Comparison of ENCODE assay signal across 39 mouse cellular contexts in the genomic region with DNA sequence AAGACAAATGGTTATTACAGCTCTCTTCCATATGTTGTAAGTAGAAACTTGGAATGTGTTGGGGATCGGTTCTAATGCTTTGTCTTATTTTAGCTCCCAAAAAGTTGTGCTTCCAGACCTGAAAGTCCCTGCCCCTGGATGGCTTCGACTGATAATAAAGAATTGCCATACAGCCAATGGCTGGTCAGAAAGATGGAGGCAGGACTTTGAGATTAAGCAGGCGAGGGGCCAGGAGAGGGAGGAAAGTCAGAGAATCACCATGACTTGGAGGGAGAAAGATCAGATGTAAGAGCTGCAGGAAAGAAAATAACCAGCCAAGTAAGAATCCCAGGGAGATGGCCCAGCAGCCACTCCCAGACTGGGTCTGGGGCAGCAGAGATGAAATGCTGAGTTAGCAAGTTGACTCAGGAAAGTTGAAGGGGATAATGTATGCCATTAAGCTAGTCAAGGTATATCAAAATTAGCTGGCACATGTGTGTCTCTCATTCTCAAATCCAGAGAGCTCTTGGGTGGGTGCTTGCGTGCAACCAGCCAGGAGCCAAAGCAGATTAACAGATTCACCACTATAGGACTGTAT. TPM values are rescaled to one million over a fixed set of nuclear protein-coding genes. Genes with fewer than 3 reads are reported as not detected.
DNase-seq lines count a peak whose midpoint lies in the region; ATAC-seq and TF ChIP-seq lines count a peak whose summit lies in the region.
"Had no signal": no experiment of that assay in that cellular context is flagged by ENCODE, and none has a peak within 500 bp of the region (broad histone marks: within the 10 kb centered on the region; RNA-seq: fewer than 3 reads in every experiment).

No protein-coding gene starts in this region.

- H3K9me3 ChIP-seq in liver, embryonic 12.5 days (replicated peaks): no peaks in the 10 kb centered on the region
- H3K9me3 ChIP-seq in liver, postnatal 0 days (ENCODE audit: low read length): no peaks in the 10 kb centered on the region
- H3K9me3 ChIP-seq: heart, embryonic 12.5 days; hindbrain, embryonic 15.5 days; midbrain, embryonic 12.5 days had no signal

- peak; percentile 65 for TF ChIP-seq EP300 in liver, postnatal 0 days (IDR thresholded peaks at IDR 0.05; ENCODE audit: low read depth)

- peaks cover 5% of the 10 kb centered on the region; the same call in 1 of the 2 replicates for H3K27me3 ChIP-seq in liver, embryonic 12.5 days (replicated peaks)
- no peaks in the 10 kb centered on the region for H3K27me3 ChIP-seq in liver, postnatal 0 days (ENCODE audit: insufficient read depth, low read length)
- H3K27me3 ChIP-seq: heart, embryonic 12.5 days; hindbrain, embryonic 15.5 days; midbrain, embryonic 12.5 days; Patski had no signal

- no peak for TF ChIP-seq CTCF in liver, postnatal 0 days (IDR thresholded peaks at IDR 0.05; ENCODE audit: low read depth)

- peaks cover 60% of the 10 kb centered on the region for H3K4me1 ChIP-seq in liver, embryonic 12.5 days
- H3K4me1 ChIP-seq in liver, postnatal 0 days (ENCODE audit: insufficient read depth): peaks cover 31% of the 10 kb centered on the region
- H3K4me1 ChIP-seq: hindbrain, embryonic 15.5 days; midbrain, embryonic 12.5 days had no signal

- H3K4me3 ChIP-seq in liver, embryonic 12.5 days: peak overlapping the region; percentile 48
- H3K4me3 ChIP-seq in liver, postnatal 0 days (ENCODE audit: low read depth, low read length): peak overlapping the region; percentile 27; the same call in 1 of the 2 replicates
- H3K4me3 ChIP-seq: heart, adult 2 months; heart, embryonic 12.5 days; hindbrain, embryonic 15.5 days; megakaryocyte, embryonic 14.5 days; midbrain, embryonic 12.5 days had no signal

- H3K4me2 ChIP-seq in liver, embryonic 12.5 days: peak overlapping the region; percentile 70
- H3K4me2 ChIP-seq in liver, postnatal 0 days (ENCODE audit: low read depth, low read length): peak overlapping the region; percentile 57
- H3K4me2 ChIP-seq: heart, embryonic 12.5 days; hindbrain, embryonic 15.5 days; midbrain, embryonic 12.5 days had no signal

- H3K27ac ChIP-seq in liver, embryonic 12.5 days: peak overlapping the region; percentile 98
- peak overlapping the region; percentile 59 for H3K27ac ChIP-seq in liver, postnatal 0 days (ENCODE audit: low read depth)
- H3K27ac ChIP-seq: heart, adult 2 months; hindbrain, embryonic 15.5 days; midbrain, embryonic 12.5 days had no signal

- DNase-seq in heart, adult 11 months: peak; percentile 76
- no peak for DNase-seq in heart, postnatal 25 days (ENCODE audit: low spot score)
- DNase-seq in liver, postnatal 0 days: no peak
- no peak for DNase-seq in layer of hippocampus, adult 18-20 months (ENCODE audit: low spot score in 2 of 2)
- DNase-seq in retina, postnatal 1 day: no peak
- DNase-seq: adrenal gland, postnatal 10 days; cerebellum, adult 18-20 months; cerebellum, postnatal 14 days; gastrocnemius, postnatal 25 days; heart, adult 2 months; kidney, adult 2 months; kidney, postnatal 4 days; layer of hippocampus, postnatal 36 days; lung, postnatal 4 days; spleen, adult 18-20 months; thymus, adult 2 months; thymus, postnatal 36 days had no signal

- peak overlapping the region; percentile 58 for H3K9ac ChIP-seq in liver, embryonic 12.5 days
- H3K9ac ChIP-seq in liver, postnatal 0 days (replicated peaks): peak overlapping the region; percentile 44; the same call in 1 of the 2 replicates
- H3K9ac ChIP-seq: heart, embryonic 12.5 days; hindbrain, embryonic 15.5 days; midbrain, embryonic 12.5 days had no signal

- peak; percentile 47; the same call in 1 of the 2 replicates for ATAC-seq in erythroblast, adult 5-6 weeks (replicated peaks; ENCODE audit: low FRiP score, poor library complexity, severe bottlenecking)
- ATAC-seq in liver, embryonic 12.5 days: peak; percentile 91
- ATAC-seq in liver, postnatal 0 days: peak; percentile 67
- ATAC-seq in granulocyte monocyte progenitor cell, adult 5-6 weeks (replicated peaks; ENCODE audit: poor library complexity, severe bottlenecking): no peak
- ATAC-seq: forebrain, embryonic 14.5 days; inflammation-experienced regulatory T-cells, adult 6 months; lung, postnatal 0 days; Patski had no signal

- intact Hi-C loops in heart, postnatal 25 days (cut with DNase I): no loop called here

- 34% methylated on average over 4 of the region's 4 CpGs for WGBS in liver, embryonic 12.5 days (ENCODE audit: insufficient replicate concordance)
- WGBS in liver, postnatal 0 days (ENCODE audit: insufficient replicate concordance): 57% methylated on average over 4 of the region's 4 CpGs

- no peaks in the 10 kb centered on the region for H3K36me3 ChIP-seq in liver, embryonic 12.5 days
- H3K36me3 ChIP-seq in liver, postnatal 0 days (replicated peaks; ENCODE audit: insufficient read depth, low read length): no peaks in the 10 kb centered on the region
- H3K36me3 ChIP-seq: G1E; heart, embryonic 12.5 days; hindbrain, embryonic 15.5 days; midbrain, embryonic 12.5 days had no signal

RNA-seq across cellular contexts. Expression of gene Knstrn, which starts 11.2 kb away (rescaled TPM):
- total RNA-seq in heart, postnatal 25 days (2021): 1 to 10 TPM; 1.4 to 1.6 TPM
- total RNA-seq in erythroblast, adult 5-6 weeks (2015; ENCODE audit: low replicate concordance): 16.5 and 19.8 TPM in 2 replicates
- 51.9 and 67.3 TPM in 2 replicates for total RNA-seq in erythroblast, adult 5-6 weeks (2017; ENCODE audit: low replicate concordance)
- 92.8 and 95.2 TPM in 2 replicates for polyA plus RNA-seq in liver, embryonic 12.5 days (2016; fragmentation: Nextera tagmentation; extraction: Ambion mirVana)
- 28.8 and 31.4 TPM in 2 replicates for polyA plus RNA-seq in liver, postnatal 0 days (2015; fragmentation: Nextera tagmentation; extraction: Ambion mirVana)
- 57.9 and 61.3 TPM in 2 replicates for total RNA-seq in granulocyte monocyte progenitor cell, adult 5-6 weeks (2014; fragmentation: Nextera tagmentation)
- 190 and 228 TPM in 2 replicates for total RNA-seq in granulocyte monocyte progenitor cell, adult 5-6 weeks (2017)
- total RNA-seq in layer of hippocampus, adult 18-20 months (2021): 1 to 10 TPM; 1.1 TPM

RNA-seq across cellular contexts. Expression of gene Disp2, which starts 23.1 kb away (rescaled TPM):
- total RNA-seq in heart, postnatal 25 days (2021): under 1 TPM in 1 of 2 experiments, not detected in 1; 0.03 TPM
- total RNA-seq in erythroblast, adult 5-6 weeks (2015; ENCODE audit: low replicate concordance): not detected in 2 replicates
- total RNA-seq in erythroblast, adult 5-6 weeks (2017; ENCODE audit: low replicate concordance): 0.14 TPM in 1 of 2 replicates, not detected in the other
- 0.35 and 0.37 TPM in 2 replicates for polyA plus RNA-seq in liver, embryonic 12.5 days (2016; fragmentation: Nextera tagmentation; extraction: Ambion mirVana)
- polyA plus RNA-seq in liver, postnatal 0 days (2015; fragmentation: Nextera tagmentation; extraction: Ambion mirVana): 0.06 and 0.14 TPM in 2 replicates
- not detected in 2 replicates for total RNA-seq in granulocyte monocyte progenitor cell, adult 5-6 weeks (2014; fragmentation: Nextera tagmentation)
- not detected in 2 replicates for total RNA-seq in granulocyte monocyte progenitor cell, adult 5-6 weeks (2017)
- total RNA-seq in layer of hippocampus, adult 18-20 months (2021): 100 to 1,000 TPM; 261 to 266 TPM
- total RNA-seq: gastrocnemius, postnatal 25 days; hematopoietic stem cell, adult 5-6 weeks; monocyte, adult 5-6 weeks had no signal
- polyA plus RNA-seq: inflammation-experienced regulatory T-cells, adult 6 months had no signal

RNA-seq across cellular contexts. Expression of gene Phgr1, which starts 30.1 kb away (rescaled TPM):
- not detected for total RNA-seq in heart, postnatal 25 days (2021)
- not detected in 2 replicates for total RNA-seq in erythroblast, adult 5-6 weeks (2015; ENCODE audit: low replicate concordance)
- total RNA-seq in erythroblast, adult 5-6 weeks (2017; ENCODE audit: low replicate concordance): not detected in 2 replicates
- not detected in 2 replicates for polyA plus RNA-seq in liver, embryonic 12.5 days (2016; fragmentation: Nextera tagmentation; extraction: Ambion mirVana)
- polyA plus RNA-seq in liver, postnatal 0 days (2015; fragmentation: Nextera tagmentation; extraction: Ambion mirVana): not detected in 2 replicates
- not detected in 2 replicates for total RNA-seq in granulocyte monocyte progenitor cell, adult 5-6 weeks (2014; fragmentation: Nextera tagmentation)
- not detected in 2 replicates for total RNA-seq in granulocyte monocyte progenitor cell, adult 5-6 weeks (2017)
- not detected for total RNA-seq in layer of hippocampus, adult 18-20 months (2021)
- total RNA-seq: adrenal gland, postnatal 10 days; G1E; gastrocnemius, postnatal 25 days; heart, adult 2 months; hematopoietic stem cell, adult 5-6 weeks; layer of hippocampus, postnatal 36 days; left cerebral cortex, postnatal 14 days; liver, adult 2 months; monocyte, adult 5-6 weeks had no signal
- polyA plus RNA-seq: C2C12; cortical plate, adult 2 months; forebrain, embryonic 14.5 days; G1E; heart, adult 2 months; heart, embryonic 12.5 days; heart, postnatal 0 days; hindbrain, embryonic 15.5 days; inflammation-experienced regulatory T-cells, adult 6 months; kidney, adult 2 months; kidney, embryonic 16.5 days; limb, embryonic 11.5 days; midbrain, embryonic 12.5 days; neural tube, embryonic 14.5 days; Patski had no signal

RNA-seq across cellular contexts. Expression of gene Ccdc9b, which starts 40.2 kb away (rescaled TPM):
- total RNA-seq in heart, postnatal 25 days (2021): 10 to 100 TPM; 23.0 to 24.2 TPM
- total RNA-seq in erythroblast, adult 5-6 weeks (2015; ENCODE audit: low replicate concordance): not detected in 2 replicates
- total RNA-seq in erythroblast, adult 5-6 weeks (2017; ENCODE audit: low replicate concordance): 0.17 TPM in 1 of 2 replicates, not detected in the other
- 0.36 and 0.39 TPM in 2 replicates for polyA plus RNA-seq in liver, embryonic 12.5 days (2016; fragmentation: Nextera tagmentation; extraction: Ambion mirVana)
- polyA plus RNA-seq in liver, postnatal 0 days (2015; fragmentation: Nextera tagmentation; extraction: Ambion mirVana): 0.36 and 0.52 TPM in 2 replicates
- total RNA-seq in granulocyte monocyte progenitor cell, adult 5-6 weeks (2014; fragmentation: Nextera tagmentation): 0.92 and 2.3 TPM in 2 replicates
- 0.26 and 0.82 TPM in 2 replicates for total RNA-seq in granulocyte monocyte progenitor cell, adult 5-6 weeks (2017)
- total RNA-seq in layer of hippocampus, adult 18-20 months (2021): 1 to 10 TPM; 6.5 to 6.7 TPM
- polyA plus RNA-seq: G1E had no signal

RNA-seq across cellular contexts. Expression of gene Inafm2, which starts 57.1 kb away (rescaled TPM):
- 10 to 100 TPM; 26.7 to 32.4 TPM for total RNA-seq in heart, postnatal 25 days (2021)
- 6.5 and 10.4 TPM in 2 replicates for total RNA-seq in erythroblast, adult 5-6 weeks (2015; ENCODE audit: low replicate concordance)
- 3.5 and 4.6 TPM in 2 replicates for total RNA-seq in erythroblast, adult 5-6 weeks (2017; ENCODE audit: low replicate concordance)
- 23.1 TPM in 2 replicates for polyA plus RNA-seq in liver, embryonic 12.5 days (2016; fragmentation: Nextera tagmentation; extraction: Ambion mirVana)
- 14.0 and 14.7 TPM in 2 replicates for polyA plus RNA-seq in liver, postnatal 0 days (2015; fragmentation: Nextera tagmentation; extraction: Ambion mirVana)
- total RNA-seq in granulocyte monocyte progenitor cell, adult 5-6 weeks (2014; fragmentation: Nextera tagmentation): 27.9 and 30.3 TPM in 2 replicates
- 15.0 and 24.8 TPM in 2 replicates for total RNA-seq in granulocyte monocyte progenitor cell, adult 5-6 weeks (2017)
- 10 to 100 TPM; 71.4 to 77.5 TPM for total RNA-seq in layer of hippocampus, adult 18-20 months (2021)

Comparison
In these comparisons a context has a peak if more than half of its experiments do, and no peak if none do; other contexts are left out.
1. RNA of gene Knstrn, which starts 11.2 kb away (total RNA-seq): 57.9 to 228 TPM in granulocyte monocyte progenitor cell, adult 5-6 weeks and 16.5 to 67.3 TPM in erythroblast, adult 5-6 weeks; 1.4 to 1.6 TPM in heart, postnatal 25 days and 1.1 TPM in layer of hippocampus, adult 18-20 months; every median in the first group is over 4 times any median in the second.
2. RNA of gene Disp2, which starts 23.1 kb away (total RNA-seq): 261 to 266 TPM in layer of hippocampus, adult 18-20 months; 0.03 TPM in heart, postnatal 25 days, 0.14 TPM in erythroblast, adult 5-6 weeks and not detected in granulocyte monocyte progenitor cell, adult 5-6 weeks; every median in the first group is over 100 times any median in the second.